Mouse (Mus musculus): ENCODE data around the gene Tgm6.
A peak's percentile ranks its signal among the peaks of the same experiment; 100 is the strongest.

Tgm6 gene

GRCm38 (mm10) chr2:130178706-130179506 lies 66.7 kb downstream of the Tgm6 start, which contains the start of gene Snrpb:
Gene Snrpb, minus strand, starts transcription at chr2:130179403.
- peak; percentile 78 for DNase-seq (ENCODE audit: low spot score)

DNA sequence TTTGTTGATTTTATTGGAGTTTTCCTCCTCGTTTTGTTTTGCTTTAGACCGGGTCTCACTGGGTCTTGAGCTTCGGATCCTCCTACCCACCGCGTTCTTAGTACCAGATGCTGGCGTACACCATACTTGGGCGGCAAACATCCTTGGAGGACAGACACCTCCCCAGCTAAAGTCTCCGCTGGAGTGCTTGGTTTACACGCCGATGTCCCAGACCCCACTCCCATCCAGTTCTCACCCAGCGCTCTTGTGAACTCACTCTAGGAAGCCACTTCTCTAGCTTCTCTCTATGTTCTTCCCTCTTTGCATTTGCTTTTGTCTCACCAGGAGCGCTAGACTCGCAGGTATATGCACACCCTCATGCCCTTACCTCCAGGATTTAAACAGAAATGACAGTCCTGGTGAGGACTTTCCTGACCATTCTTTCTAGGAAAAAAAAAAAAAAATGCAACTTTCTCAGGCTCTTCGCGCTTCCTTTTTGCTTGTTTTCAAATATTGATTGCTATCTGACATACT lies 67.3 kb downstream of the Tgm6 start:
- no peak for DNase-seq (ENCODE audit: low spot score)

GRCm38 (mm10) chr2:130188391-130188790 lies 76.2 kb downstream of the Tgm6 start:
- DNase-seq (ENCODE audit: low spot score) = no peak

DNA sequence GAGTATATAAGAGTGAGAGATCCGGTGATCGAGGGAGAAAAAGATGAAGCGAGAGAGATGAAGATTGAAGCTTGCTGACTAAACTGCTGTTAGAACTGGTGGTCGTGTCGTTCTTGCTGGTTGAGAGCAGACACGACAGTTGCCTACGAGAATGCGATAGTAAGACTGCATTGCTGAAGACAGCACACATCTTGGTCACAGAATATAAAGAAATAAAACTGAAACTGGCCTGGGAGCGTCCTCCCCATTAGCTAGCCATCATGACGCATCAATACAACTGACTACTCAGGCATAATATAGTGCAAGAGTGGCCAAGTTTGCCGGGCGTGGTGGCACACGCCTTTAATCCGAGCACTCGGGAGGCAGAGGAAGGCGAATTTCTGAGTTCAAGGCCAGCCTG lies 82.7 kb downstream of the Tgm6 start, which contains the start of gene Tmc2:
Gene Tmc2 (plus strand): TSS at position 301 of the 400 bp plus-strand sequence.
- DNase-seq (ENCODE audit: low spot score) = no peak

DNA sequence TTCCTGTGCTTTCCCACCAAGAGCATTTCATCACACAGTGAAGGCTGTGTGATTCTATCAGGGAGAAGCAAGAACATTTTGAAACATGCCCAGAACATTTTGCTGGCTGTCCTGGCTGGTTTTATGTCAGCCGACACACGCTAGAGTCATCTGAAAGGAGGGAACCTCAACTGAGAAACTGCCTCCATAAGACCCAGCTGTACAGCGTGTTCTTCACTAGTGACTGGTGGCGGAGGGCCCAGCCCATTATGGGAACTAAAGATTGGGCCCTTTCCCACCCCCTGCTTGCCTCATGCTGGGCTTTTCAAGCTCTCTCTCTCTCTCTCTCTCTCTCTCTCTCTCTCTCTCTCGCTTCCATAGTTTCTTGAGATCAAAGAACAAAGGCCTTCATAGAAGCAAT lies 88.7 kb downstream of the Tgm6 start:
- DNase-seq (ENCODE audit: low spot score) = no peak
